Mouse (Mus musculus) frontal cortex, adult (tissue): ENCODE results near the gene Tsnax.

Source experiments
- ATAC-seq: cut with Nextera tagmentation; 2 replicates; pipeline ENCODE4 v1.9.2; 2017; ENCODE audit warnings: mild to moderate bottlenecking, moderate library complexity, mixed read lengths; ENCODE audit not compliant: low TSS enrichment

The Tsnax gene

DNA sequence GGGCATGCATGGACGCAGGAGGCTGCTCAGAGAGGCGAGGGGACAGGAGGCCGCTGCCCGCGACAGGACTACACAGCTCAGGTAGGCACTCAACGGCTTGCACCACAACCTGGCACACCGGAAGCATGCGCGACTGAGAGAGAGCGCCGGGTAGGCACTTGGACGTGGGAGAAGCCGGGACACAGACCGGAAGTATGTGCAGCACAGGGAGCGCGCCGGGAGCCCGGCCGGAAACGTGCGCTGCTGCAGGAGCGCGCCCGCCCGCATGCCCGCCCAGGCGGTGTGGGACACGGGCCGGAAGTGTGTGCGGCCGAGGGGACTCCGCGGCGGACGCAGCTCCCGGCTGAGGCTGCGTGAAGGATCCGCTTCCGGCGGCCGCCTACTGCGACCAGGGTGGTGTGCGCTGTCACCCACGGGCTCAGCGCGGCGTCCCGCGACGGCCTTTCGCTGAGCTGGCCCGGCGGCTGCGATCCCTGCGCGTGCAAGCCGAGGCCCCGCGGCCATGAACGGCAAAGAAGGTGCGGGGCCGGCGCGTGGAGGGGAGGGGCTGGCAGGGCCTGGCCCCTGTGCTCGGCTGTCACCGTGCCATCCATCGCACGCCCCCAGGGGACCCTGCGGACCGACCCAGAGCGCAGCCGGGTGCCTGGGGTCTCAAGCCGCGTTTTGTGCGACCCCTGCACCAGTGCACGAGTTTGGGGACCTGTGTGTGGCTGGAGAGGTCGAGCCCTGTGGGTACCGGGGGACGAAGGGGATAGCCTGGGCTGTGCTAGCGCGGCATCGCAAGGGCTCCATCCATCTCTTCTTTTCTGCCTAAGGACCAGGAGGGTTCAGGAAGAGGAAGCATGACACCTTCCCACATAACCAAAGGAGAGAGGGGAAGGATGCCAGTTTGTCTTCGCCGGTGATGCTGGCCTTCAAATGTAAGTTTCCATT is at the start of gene Tsnax:
TSS of gene Tsnax (plus strand) at position 303 of the 933 bp plus-strand sequence.
- peak; percentile 99 for ATAC-seq

DNA sequence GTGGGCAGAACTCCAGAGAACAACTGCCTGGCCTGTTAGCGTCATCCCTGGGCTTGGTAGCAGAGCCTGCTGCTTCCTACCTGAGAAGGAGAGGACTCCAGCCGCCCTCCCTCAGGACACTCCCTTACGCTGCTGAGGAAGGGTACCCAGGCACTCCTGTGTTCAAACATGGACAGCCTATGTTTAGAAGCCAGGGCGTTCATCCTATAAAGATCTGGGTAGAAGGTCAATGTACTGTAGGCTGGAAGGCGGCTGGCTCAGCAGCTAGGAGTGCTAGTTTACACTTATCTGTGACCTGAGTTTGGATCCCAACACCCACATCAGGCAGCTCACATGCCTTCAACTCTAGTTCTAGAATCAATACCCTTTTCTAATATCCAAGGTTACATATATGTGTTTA is 49.6 kb upstream of the Tsnax start:
- ATAC-seq = no peak

DNA sequence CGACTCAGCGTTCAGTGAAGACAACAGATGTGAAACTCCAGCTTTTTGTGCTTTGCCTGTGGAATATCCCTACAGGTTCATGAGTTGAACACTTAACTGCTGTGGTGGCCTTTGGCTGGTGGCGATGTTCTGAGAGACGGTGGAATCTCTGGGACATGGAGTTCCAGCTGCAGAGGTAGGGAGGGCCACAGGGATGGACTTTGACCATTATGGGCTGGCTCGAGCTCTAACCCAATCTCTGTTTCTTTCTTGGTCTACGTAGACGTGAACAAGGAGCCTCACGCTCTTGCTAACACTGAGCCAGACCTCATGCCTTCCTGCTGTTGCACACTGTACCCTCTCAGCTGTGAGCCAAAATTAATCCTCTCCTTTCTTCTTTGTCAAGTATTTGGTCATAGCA is 47.8 kb upstream of the Tsnax start:
- ATAC-seq = no peak

DNA sequence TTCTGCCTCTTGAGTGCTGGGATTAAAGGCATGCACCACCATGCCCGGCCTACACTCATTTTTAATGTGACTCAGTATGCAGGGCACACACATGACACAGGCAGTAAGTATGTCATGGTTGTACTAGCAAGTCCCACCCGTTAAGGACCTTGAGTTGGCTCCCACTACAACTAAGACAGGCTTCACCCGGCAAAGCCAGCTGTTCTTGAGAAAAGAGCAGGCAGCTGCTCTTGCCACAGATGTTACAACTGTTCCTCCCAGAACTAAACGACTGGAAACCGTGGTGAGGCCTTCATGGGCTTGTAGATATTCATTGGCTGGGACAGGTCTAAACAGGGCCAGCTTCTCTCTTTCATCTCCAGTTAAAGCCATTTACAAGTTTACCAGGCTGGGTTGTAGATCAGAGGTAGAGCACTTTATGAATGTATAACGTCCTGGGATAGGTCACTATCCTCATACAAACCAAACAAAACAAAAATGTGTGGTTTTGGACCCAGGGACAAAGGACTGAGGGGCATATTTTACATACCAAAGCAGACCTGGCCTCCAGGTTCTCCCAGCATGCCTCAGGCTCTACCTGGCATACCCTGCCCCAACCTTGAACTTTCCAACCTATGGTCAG is 42.4 kb upstream of the Tsnax start:
- no peak for ATAC-seq

DNA sequence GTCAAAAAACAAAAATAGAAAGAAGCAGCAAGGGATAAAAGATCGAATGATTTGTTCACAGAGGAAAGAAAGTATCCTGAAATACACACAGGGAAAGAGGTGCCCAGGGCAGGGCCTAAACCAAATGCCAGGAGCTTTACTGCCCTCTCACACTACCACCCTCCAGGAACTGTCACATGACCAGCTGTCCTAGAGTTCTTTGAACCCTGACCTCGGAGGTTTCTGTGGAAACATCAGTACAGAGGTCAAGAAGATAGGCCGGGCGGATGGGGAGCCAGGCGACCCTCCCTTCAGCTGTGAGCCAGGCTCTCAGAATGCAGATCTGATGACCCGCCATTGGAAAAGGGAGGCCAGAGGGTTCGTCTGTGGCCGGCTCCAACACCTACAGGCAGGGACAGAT is 39.6 kb upstream of the Tsnax start:
- no peak for ATAC-seq

DNA sequence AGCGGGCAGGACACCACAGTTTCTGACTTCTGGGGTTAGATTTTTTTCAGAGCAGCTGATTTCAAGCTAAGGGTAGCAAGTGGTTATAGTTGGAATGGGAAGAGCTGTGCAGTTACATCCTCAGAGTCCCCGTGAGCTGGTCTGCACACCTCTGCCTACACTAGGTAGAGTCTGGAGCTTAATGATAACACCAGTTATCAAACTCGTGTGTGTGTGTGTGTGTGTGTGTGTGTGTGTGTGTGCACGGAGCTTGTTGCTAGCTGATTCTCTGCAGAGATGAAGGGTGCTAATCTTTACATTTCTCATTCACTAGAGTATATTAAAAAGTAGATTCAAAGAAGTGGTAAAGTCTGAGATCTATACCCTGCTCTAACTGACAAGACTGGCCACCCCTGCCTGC is 38.5 kb upstream of the Tsnax start:
- ATAC-seq = no peak

DNA sequence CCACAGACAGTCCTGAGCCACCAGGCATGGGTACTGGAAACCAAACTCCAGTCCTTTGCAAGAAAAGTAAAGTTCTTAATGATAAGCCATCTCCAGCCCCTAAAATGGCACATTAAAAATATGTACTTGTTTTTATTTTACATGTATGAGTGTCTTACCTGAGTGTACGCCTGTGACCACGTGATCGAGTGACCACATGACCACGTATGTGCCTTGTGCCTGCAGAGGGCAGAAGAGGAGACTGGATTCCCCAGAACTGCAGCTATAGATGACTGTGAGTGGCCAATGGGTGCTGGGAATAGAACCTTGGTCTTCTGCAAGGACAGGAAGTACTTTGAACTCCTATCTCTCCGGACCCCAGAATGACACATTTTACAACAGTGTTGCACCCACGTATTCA is 36.6 kb upstream of the Tsnax start:
- no peak for ATAC-seq

DNA sequence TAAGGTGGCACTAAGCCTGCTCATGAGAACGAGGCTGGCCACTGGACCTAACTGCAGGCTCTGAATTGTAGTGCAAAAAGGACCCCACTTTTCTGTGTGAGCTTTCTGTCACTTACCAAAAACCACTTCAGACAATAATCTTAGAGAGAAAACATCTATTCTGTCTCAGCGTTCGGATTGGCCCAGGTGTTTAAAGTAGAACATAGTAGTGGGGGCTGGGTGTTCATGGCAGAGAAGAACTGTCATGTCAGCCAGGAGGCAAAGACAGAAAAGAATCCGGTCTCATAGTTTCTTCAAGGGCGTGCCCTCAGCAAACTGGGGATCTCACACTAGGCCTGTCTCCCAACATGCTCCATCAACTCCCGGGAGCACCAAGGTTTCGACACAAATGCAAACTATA is 34.8 kb upstream of the Tsnax start:
- no peak for ATAC-seq

DNA sequence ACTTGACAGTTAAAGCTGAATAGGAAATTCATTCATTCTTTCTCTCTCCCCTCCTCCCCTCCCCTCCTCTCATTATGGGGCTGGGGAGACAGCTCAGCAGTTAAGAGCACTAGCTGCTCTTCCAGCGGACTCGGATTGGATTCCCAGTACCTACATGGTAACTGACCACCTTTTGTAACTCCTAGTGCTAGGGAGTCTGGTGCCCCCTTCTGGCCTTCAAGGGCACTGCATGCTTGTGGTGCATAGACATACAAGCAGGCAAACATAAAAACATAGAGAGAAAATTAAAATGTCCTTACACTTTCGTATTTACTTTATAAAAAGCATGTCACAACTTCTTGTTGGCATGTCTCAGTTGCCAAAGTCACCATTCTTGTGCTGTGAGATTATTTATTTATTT is 32.8 kb upstream of the Tsnax start:
- ATAC-seq = no peak

DNA sequence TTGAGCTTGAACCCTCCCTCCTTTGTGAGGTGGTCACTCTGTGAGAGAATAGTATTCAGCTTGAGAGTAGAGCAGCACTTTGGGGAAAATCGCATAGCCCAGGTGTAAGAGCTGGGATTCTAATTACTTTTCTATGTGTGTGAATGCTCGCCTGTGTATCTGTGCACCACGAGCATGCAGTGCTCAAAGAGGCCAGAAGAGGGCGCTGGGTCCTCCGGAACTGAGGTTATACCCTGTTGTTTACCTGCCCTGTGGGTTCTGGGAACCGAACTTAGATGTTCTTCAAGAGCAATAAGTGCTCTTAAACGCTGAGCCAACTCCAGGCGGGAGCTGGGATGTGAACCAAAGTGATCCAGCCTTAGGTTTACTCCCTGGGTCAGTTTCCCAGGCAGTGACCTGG is 32.0 kb upstream of the Tsnax start:
- ATAC-seq = no peak

DNA sequence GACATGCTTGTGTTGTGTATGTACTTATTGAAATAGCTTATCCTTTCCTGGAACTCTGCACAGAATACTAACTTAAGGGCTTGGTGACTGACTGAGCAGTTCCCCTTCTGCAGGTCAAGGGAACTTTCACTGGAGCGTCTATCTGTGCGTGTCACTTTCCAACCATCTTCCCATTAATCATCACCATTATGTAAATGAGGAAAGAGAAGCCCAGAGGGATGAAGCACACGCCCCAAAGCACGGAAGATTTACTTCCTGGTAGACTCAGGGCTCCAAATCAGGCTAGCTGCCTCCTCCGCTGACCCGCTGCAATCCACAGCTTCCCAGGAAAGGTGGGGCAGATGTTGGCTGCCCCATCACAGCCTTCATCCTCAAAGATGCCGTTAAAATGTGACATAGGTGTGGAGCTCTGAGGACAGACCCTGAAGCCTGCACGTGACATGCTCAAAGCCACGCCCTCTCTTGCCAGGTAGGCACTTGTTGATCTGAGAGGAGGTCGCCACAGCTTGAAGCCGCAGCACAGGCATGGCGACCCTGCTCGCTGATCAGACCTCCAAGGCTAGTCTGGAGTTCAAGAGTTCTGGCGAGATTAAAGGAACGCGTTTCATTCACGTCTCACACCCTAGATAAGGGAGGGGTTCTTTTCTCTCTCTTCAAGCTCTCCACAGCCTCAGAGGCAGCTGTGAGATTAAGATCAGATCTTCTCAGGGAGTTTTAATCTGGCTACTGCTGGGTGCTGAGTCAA is 21.7 kb upstream of the Tsnax start:
- no peak for ATAC-seq

DNA sequence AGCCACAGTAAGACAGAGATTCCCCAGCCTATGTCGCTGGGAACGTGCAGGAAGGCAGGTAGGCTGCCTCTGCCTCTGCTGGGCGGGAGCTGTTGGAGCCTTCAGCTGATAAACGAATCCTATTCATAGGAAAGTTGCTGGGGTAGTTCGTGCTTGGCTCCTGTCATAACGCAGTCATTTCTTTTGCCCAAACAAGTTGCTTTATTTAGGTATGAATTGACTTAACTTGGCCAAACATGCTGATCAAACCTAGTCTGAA is 21.2 kb upstream of the Tsnax start:
- ATAC-seq = no peak

DNA sequence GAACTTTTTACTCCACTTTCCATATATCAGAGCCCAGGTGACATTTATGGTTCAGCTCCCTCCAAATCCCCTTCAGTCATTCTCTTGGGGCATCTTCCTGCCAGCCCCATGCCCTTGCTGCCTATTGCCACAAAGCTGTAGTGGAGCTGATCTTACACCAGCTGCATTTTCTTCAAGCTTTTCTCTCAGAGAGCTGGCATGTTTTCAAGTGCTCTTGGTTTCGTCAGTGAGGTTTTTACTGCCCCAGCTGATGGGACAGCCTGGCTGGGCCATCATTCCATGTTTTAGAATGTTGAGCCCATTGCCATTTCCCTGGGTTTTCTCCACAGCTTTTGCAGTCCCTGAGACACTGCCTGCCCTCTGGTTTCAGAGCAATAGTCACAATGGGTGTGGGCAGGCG is 17.0 kb upstream of the Tsnax start:
- no peak for ATAC-seq

DNA sequence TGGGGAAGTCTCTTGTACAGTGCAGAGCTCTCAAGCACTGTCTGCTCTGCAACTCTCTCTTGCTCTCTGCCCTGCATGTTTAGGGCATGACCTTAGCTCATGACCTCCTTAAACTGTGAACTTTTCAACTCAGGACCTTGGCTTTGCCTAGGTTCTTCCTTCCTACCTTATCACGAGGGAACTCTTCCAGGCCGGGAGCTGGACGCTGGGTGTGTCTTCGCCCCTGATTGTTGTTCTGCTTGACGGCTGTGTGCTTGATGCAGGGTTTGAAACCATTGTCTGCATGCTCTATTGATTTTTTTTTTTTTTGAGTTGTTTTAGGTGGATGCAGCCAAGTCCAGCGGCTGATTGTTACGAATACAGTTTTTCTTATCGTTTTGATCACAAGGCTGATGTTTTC is 11.3 kb downstream of the Tsnax start:
- ATAC-seq = no peak

DNA sequence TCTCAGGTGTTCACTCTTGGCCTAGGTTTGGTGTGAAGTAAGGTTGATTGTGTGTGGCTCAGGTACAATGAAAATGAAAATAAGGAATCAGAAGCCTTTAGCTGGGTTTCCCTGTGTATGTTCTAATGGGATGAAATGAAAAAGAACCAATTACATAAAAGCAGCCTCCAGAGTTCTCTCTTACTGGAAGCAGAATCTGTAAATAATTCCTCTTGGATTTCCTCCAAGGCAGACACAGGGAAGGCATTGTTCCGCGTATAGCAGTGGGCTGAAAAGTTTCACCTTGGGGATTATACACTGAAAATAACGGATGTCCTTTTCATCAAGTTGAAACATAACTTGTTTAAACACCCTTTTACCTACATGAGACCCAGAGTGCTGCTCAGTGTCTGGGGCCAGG is 14.4 kb downstream of the Tsnax start:
- peak; percentile 59; the same call in 1 of the 2 replicates for ATAC-seq

DNA sequence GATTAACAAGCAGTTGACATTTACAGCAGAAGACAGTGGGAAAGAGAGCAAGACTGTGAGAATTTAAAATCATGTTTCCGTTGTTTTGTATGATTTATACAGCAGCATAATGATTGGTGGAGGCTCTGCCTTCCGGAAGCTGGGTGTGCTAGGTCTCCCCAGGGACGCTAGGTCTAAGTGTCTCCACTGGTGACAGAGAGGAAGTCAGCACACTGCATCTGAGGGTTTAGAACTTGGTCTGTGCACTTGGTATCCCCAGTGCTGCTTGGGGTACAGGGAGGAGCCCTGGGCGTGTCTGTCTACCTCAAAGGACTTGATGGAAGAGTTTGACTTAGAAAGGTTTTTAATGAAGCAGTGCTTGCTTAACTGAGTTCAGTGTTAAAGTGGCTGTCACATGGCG is 16.0 kb downstream of the Tsnax start:
- no peak for ATAC-seq

DNA sequence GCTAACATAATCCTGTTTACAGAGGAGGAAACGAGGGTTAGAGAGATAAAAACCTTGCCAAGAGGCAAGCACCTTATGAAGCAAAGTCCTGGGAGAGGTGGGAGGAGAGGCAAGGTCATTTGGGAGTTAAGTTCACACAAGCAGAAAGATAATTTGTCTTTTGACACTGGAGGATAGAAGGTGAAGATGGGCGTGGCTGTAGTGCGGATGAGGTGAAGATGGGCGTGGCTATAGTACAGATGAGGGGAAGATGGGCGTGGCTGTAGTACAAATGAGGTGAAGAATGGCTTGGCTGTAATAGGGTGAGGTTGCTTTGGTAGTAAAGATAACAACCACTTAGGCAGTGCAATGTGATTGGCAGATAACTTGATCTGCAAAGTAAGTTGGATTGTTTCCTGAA is 18.5 kb downstream of the Tsnax start:
- no peak for ATAC-seq

DNA sequence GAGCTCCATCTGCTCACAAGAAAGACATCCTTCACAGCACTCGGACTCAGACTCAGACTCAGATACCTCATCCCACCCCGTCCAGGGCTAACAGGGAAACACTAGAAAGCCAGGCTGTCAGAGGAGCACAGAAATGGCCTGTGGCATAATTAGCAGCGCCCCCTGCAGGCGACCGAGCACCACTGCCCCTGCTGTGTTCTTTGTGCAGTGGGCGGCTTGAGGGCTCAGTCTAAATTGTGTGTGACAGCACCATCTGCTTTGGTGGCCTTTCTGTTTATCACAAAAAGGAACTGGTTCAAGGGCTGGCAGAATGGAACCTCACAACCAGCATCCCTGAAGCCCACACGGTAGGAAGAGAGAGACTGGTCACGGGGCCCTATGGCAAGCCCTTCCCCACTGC is 21.9 kb downstream of the Tsnax start:
- ATAC-seq = peak; percentile 62; the same call in 1 of the 2 replicates

DNA sequence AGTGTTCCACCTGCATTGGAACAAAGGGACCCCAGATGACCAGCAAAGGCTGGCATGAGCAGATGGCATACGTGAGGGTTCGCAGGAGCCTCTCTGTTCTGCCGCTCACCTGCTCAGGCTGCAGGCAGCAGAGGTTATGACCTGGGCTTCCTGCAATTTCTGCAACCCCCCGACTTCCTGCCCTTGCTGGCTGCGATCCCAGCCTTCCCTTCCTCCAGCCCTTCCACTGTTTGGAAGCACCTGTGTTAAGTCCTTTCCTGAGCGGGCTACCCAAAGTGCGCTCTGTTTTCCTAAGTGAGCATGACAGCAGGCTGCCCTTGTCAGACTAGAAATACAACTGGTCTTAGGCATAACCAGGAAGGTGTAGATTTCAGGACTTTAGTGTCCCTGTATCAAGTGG is 24.3 kb downstream of the Tsnax start:
- no peak for ATAC-seq

DNA sequence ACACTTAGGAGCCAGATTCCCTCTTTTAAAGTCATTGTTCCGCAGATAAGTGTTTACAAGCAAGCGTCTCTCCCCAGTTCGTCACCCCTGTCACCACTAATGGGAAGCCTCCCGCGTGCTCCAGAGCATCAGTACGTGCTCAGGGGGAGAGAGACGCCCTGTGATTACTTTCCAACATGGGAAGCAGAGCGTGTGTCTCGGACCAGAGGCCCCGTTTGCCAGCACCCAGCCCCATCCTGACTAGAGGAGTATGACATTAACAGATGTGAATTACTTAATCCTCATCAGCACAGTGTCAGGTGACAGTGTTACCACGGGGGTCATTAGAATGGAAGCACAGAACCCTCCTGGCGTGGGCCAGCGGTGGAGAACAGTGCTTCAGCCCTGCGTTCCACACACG is 25.9 kb downstream of the Tsnax start:
- ATAC-seq = no peak

DNA sequence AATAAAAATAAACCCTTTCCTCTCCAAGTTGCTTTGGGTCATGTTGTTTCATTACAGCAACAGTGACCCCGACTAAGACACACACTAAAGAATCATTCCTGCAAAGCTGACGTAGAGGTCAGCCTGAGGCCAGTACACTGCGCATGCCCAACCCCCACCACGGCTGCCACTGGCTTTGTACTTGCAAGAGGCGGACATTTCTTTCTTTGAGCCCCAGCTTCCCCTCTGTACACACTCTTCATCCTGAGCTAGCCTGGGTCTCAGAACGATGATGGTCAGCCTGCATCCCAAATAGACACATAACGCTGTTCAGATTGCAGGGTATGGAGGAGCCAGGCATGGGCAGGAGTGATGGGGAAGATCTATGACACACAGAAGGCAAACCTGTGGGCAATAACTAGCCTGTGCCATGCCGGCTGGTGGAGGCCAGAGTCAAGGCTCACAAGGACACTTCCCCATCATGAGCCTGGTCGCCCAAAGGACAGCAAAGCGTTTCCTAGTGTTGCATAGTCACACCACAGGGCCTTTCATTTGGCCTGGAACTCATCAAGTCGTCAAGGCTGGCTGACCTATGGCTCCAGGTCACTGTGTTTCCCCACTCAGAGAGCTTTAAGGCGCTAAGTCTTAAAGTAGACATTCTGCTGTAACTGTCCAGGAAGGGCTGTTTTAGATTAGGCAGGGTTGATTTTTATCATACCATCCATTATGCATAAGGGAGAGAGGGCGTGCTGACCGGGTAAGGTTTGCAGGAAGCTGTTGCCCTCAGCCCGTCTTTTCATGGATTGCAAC is 28.0 kb downstream of the Tsnax start:
- ATAC-seq = no peak

DNA sequence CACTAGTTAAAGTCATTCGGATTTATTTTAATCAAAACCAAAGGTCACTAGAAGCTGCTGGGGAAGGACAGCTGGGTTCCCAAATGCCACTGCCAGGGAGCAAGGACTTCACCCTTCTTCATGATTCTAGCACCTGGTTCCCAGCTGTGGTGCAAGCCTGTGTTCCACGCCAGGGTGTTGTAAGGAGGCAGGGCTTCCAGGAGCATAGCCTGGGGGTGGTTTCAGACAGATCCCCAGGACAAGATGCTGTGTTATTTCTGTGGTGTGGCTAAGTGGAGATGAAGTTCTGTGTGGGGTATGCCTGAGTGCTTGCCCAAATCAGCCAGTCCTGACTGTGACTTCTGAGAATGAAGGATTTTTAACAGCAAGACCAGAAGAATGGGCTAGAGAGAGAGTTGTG is 28.7 kb downstream of the Tsnax start:
- ATAC-seq = peak; percentile 43; the same call in 1 of the 2 replicates
